Mouse (Mus musculus) MEL (cell line): Measurements from ENCODE around the gene Kcp. TPM values are rescaled to one million over a fixed set of nuclear protein-coding genes. Genes with fewer than 3 reads are reported as not detected.

Experiments
- DNase-seq: peaks from one replicate; pipeline ENCODE4 v3.0.0; 2011; ENCODE audit warnings: low read depth, low spot score
- H3K27ac ChIP-seq: 2 replicates; pipeline ENCODE4 v1.5.1; 2012; ENCODE audit warnings: low read depth, mild to moderate bottlenecking, control low read depth, low read length, moderate library complexity; ENCODE audit not compliant: control insufficient read depth
- H3K27me3 ChIP-seq, 2 experiments: fragments of 150-350 bp in 1 of 2; sonication (generic) in 1 of 2; 2 replicates each; pipeline ENCODE4 v1.6.1; 2012; ENCODE audit warnings: low read length in 2 of 2, mild to moderate bottlenecking in 2 of 2, improper control_type of control experiment in 1 of 2, moderate library complexity in 1 of 2; ENCODE audit not compliant: insufficient read depth in 2 of 2, control insufficient read depth in 1 of 2
- H3K36me3 ChIP-seq, 2 experiments: 2 replicates each; pipeline ENCODE4 v1.6.1; 2012 to 2014; ENCODE audit warnings: low read length in 2 of 2, improper control_type of control experiment in 1 of 2, inconsistent platforms in 1 of 2, mild to moderate bottlenecking in 1 of 2; ENCODE audit not compliant: insufficient read depth in 2 of 2, control insufficient read depth in 1 of 2
- H3K4me1 ChIP-seq, 2 experiments: fragments of 150-350 bp in 1 of 2; sonication (generic) in 1 of 2; 2 replicates each; pipeline ENCODE4 v1.6.1; 2012; ENCODE audit warnings: low read length in 2 of 2, improper control_type of control experiment in 1 of 2, mild to moderate bottlenecking in 1 of 2; ENCODE audit not compliant: insufficient read depth in 2 of 2, control insufficient read depth in 1 of 2
- H3K4me3 ChIP-seq, 2 experiments: fragments of 150-350 bp in 1 of 2; sonication (generic) in 1 of 2; 2 replicates each; pipeline ENCODE4 v1.5.1; 2012; ENCODE audit warnings: low read depth in 2 of 2, low read length in 2 of 2, mild to moderate bottlenecking in 2 of 2, moderate library complexity in 2 of 2, control low read depth in 1 of 2, improper control_type of control experiment in 1 of 2; ENCODE audit not compliant: control insufficient read depth in 1 of 2, insufficient read depth in 1 of 2
- H3K79me2 ChIP-seq: 2 replicates; pipeline ENCODE4 v1.6.1; 2012; ENCODE audit warnings: mild to moderate bottlenecking, low read length, moderate library complexity; ENCODE audit not compliant: control insufficient read depth, poor library complexity, insufficient read depth
- H3K9ac ChIP-seq: 2 replicates; pipeline ENCODE4 v1.6.1; 2012; ENCODE audit warnings: low read depth, mild to moderate bottlenecking, control low read depth, low read length, moderate library complexity; ENCODE audit not compliant: control insufficient read depth, poor library complexity, severe bottlenecking
- H3K9me3 ChIP-seq: fragments of 150-350 bp; sonication (generic); replicated peaks from 2 replicates; pipeline ENCODE4 v1.6.1; 2012; ENCODE audit warnings: mild to moderate bottlenecking, low read length, improper control_type of control experiment, moderate library complexity; ENCODE audit not compliant: insufficient read depth
- CHD1 ChIP-seq: IDR thresholded peaks from 2 replicates; pipeline ENCODE4 v1.6.1; 2012; ENCODE audit warnings: low read depth, mild to moderate bottlenecking, inconsistent platforms, low read length, improper control_type of control experiment
- CHD2 ChIP-seq: IDR thresholded peaks from 2 replicates; pipeline ENCODE4 v1.6.1; 2011; ENCODE audit warnings: low read length, improper control_type of control experiment
- E2F4 ChIP-seq: IDR thresholded peaks from 2 replicates; pipeline ENCODE4 v1.6.1; 2011; ENCODE audit warnings: low read depth, low read length, improper control_type of control experiment, borderline replicate concordance
- ELF1 ChIP-seq: IDR thresholded peaks from 2 replicates; pipeline ENCODE4 v1.6.1; 2014; ENCODE audit warnings: low read depth, mild to moderate bottlenecking, inconsistent platforms, low read length, improper control_type of control experiment, moderate library complexity
- GABPA ChIP-seq: IDR thresholded peaks from 2 replicates; pipeline ENCODE4 v1.6.1; 2012; ENCODE audit warnings: low read depth, mild to moderate bottlenecking, inconsistent platforms, low read length, improper control_type of control experiment, moderate library complexity
- GATA1 ChIP-seq: IDR thresholded peaks from 2 replicates; pipeline ENCODE4 v1.6.1; 2011; ENCODE audit warnings: low read depth, low read length, improper control_type of control experiment
- HCFC1 ChIP-seq: IDR thresholded peaks from 2 replicates; pipeline ENCODE4 v1.6.1; 2012; ENCODE audit warnings: low read depth, mild to moderate bottlenecking, inconsistent platforms, low read length, improper control_type of control experiment, moderate library complexity
- MYB ChIP-seq: IDR thresholded peaks from 2 replicates; pipeline ENCODE4 v1.6.1; 2011; ENCODE audit warnings: mild to moderate bottlenecking, low read depth, low read length, improper control_type of control experiment
- MYC ChIP-seq: IDR thresholded peaks from 2 replicates; pipeline ENCODE4 v1.6.1; 2011; ENCODE audit warnings: low read depth, mild to moderate bottlenecking, low read length, improper control_type of control experiment, moderate library complexity
- POLR2A ChIP-seq, 2 experiments: IDR thresholded peaks; 2 replicates each; pipeline ENCODE4 v1.6.1; 2011 to 2012; ENCODE audit warnings: low read length in 2 of 2, mild to moderate bottlenecking in 2 of 2, control low read depth in 1 of 2, improper control_type of control experiment in 1 of 2, low read depth in 1 of 2, moderate library complexity in 1 of 2; ENCODE audit not compliant: control insufficient read depth in 1 of 2, insufficient read depth in 1 of 2, poor library complexity in 1 of 2
- POLR2AphosphoS5 ChIP-seq: IDR thresholded peaks from 2 replicates; pipeline ENCODE4 v1.6.1; 2012; ENCODE audit warnings: low read depth, borderline replicate concordance, mild to moderate bottlenecking, inconsistent platforms, low read length, moderate library complexity, mixed read lengths
- RCOR1 ChIP-seq: IDR thresholded peaks from 2 replicates; pipeline ENCODE4 v1.6.1; 2012; ENCODE audit warnings: low read depth, mild to moderate bottlenecking, inconsistent platforms, low read length, improper control_type of control experiment
- SIN3A ChIP-seq: IDR thresholded peaks from 2 replicates; pipeline ENCODE4 v1.6.1; 2012; ENCODE audit warnings: low read length, improper control_type of control experiment, inconsistent platforms
- TBP ChIP-seq: IDR thresholded peaks from 2 replicates; pipeline ENCODE4 v1.8.0; 2011; ENCODE audit warnings: low read depth, low read length, improper control_type of control experiment
- TCF12 ChIP-seq: IDR thresholded peaks from 2 replicates; pipeline ENCODE4 v1.6.1; 2014; ENCODE audit warnings: low read depth, mild to moderate bottlenecking, inconsistent platforms, low read length, improper control_type of control experiment, moderate library complexity
- USF1 ChIP-seq: IDR thresholded peaks from 2 replicates; pipeline ENCODE4 v1.6.1; 2014; ENCODE audit warnings: low read depth, mild to moderate bottlenecking, inconsistent platforms, low read length, improper control_type of control experiment, moderate library complexity
- USF2 ChIP-seq, 2 experiments: IDR thresholded peaks; 2 replicates each; pipeline ENCODE4 v1.6.1; 2011 to 2012; ENCODE audit warnings: improper control_type of control experiment in 2 of 2, low read length in 2 of 2, borderline replicate concordance in 1 of 2, inconsistent platforms in 1 of 2, low read depth in 1 of 2, mild to moderate bottlenecking in 1 of 2; ENCODE audit not compliant: insufficient read depth in 1 of 2
- ZC3H11A ChIP-seq: IDR thresholded peaks from 2 replicates; pipeline ENCODE4 v1.6.1; 2012; ENCODE audit warnings: low read depth, mild to moderate bottlenecking, inconsistent platforms, low read length, improper control_type of control experiment
- ZKSCAN1 ChIP-seq: IDR thresholded peaks from 2 replicates; pipeline ENCODE4 v1.6.1; 2012; ENCODE audit warnings: low read depth, mild to moderate bottlenecking, inconsistent platforms, low read length, improper control_type of control experiment, moderate library complexity
- ZMIZ1 ChIP-seq: IDR thresholded peaks from 2 replicates; pipeline ENCODE4 v1.6.1; 2012; ENCODE audit warnings: low read depth, mild to moderate bottlenecking, inconsistent platforms, low read length, improper control_type of control experiment, moderate library complexity
- polyA plus RNA-seq, 2 experiments: library from polyadenylated mRNA; stranded (reverse) in 1 of 2; unstranded in 1 of 2; fragments of >175 nt in 1 of 2; fragments of >200 nt in 1 of 2; gene quantifications; 2 replicates each; pipeline versions ENCODE4 v1.2.1 to v1.2.4; 2012; ENCODE audit warnings: low replicate concordance in 2 of 2, low read depth in 1 of 2; ENCODE audit not compliant: insufficient read length in 2 of 2, insufficient read depth in 1 of 2, missing spikeins in 1 of 2
- total RNA-seq: library from RNA; depleted of rRNA; stranded (reverse); fragments of 300-350 nt; gene quantifications from 2 replicates; pipeline ENCODE4 v1.2.3, GENCODE M21; 2012

Gene Kcp
- total and polyA plus RNA-seq, 3 experiments = 1.3 to 6.9 TPM; not detected in 1

DNA sequence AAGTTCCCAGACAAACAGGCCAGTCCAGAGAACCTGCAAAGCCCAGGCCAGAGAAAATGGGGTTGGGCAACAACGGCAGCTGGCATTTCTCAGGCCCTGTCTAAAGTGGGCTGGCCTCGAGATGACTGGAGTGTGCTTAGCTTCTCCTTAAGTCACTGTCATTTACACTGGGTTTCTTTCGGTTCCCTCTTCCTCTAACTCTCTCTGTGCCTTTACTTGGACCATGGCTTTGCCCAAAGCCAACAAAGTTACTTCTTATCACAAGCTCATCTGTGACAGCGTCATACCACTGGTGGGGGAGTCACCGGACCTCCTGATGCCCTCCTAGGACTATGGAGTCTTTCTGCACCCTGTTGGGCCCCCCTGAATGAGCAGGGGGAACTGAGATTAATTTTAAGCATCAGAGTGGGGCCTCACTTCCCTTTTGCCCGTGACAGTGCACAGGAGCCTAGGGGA lies 16.3 kb upstream of the Kcp start:
- peaks cover 0 to 3% of the 10 kb centered on the region in 2 experiments; a peak in 2 of 4 replicates for H3K27me3 ChIP-seq

DNA sequence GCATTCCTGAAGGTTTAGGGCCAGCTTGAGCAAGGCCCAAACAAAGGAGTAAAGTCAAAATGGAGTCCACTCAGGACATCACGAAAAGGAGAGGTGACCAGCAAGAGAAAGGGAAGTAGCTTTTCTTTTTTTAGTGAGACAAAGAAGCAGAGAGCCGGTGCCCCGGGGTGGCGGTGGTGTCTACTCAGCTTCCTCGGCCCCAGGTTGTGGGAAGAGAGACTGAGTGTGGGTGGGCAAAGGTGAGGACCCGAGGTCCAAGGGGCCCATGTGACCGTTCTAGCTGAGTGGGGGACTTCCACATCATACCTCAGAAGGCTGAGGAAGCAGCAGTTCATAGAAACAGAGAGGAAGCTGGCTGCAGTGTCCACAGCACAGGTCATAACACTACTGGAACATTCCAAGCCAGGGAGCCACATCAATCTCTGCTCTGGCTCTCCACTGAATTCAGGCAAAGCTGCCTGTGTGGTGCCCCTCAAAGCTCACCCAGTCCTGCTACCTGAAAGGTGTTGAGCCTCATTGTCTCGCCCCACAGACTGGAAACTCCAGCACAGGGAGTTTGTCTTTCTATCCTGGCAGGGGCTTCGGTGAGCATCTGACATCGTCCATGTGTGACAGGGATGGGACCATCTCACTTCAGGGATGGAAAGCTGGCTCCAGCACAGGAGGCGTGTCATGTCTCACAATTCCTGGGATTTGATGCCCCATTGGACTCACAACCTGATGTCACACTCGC lies 15.7 kb upstream of the Kcp start:
- no peak for DNase-seq
- H3K36me3 ChIP-seq = peaks cover 0 to 7% of the 10 kb centered on the region in 2 experiments; a peak in 2 of 4 replicates
- H3K9me3 ChIP-seq = no peaks in the 10 kb centered on the region
- peaks cover 0 to 12% of the 10 kb centered on the region in 2 experiments; a peak in 3 of 4 replicates for H3K4me1 ChIP-seq
- no peak overlapping the region for H3K27ac ChIP-seq
- H3K79me2 ChIP-seq = no peaks in the 10 kb centered on the region; the same call in 1 of the 2 replicates
- no peak overlapping the region for H3K4me3 ChIP-seq
- peaks cover 0 to 3% of the 10 kb centered on the region in 2 experiments; a peak in 2 of 4 replicates for H3K27me3 ChIP-seq
- H3K9ac ChIP-seq = no peak overlapping the region
- TF ChIP-seq POLR2A (IDR thresholded peaks at IDR 0.05; ENCODE audit: control insufficient read depth in 1 of 2, insufficient read depth in 1 of 2, low read depth in 1 of 2, low read length in 2 of 2, poor library complexity in 1 of 2) (no peak), GABPA (no peak), CHD2 (no peak), CHD1 (no peak), USF2 (IDR thresholded peaks at IDR 0.05; ENCODE audit: borderline replicate concordance in 1 of 2, insufficient read depth in 1 of 2, low read depth in 1 of 2, low read length in 2 of 2) (no peak), ELF1 (no peak), HCFC1 (no peak), E2F4 (no peak), POLR2AphosphoS5 (no peak), ZC3H11A (no peak), RCOR1 (no peak), MYC (no peak), GATA1 (no peak), USF1 (no peak), SIN3A (no peak), TCF12 (no peak)
- TF ChIP-seq, all 39 proteins: peak for 0

More for the DNA sequence above, 16.3 kb upstream of the Kcp start:
- H3K79me2 ChIP-seq = no peaks in the 10 kb centered on the region; the same call in 1 of the 2 replicates
- H3K27ac ChIP-seq = no peak overlapping the region
- H3K9ac ChIP-seq = no peak overlapping the region
- H3K4me3 ChIP-seq = no peak overlapping the region
- peaks cover 0 to 12% of the 10 kb centered on the region in 2 experiments; a peak in 3 of 4 replicates for H3K4me1 ChIP-seq
- TF ChIP-seq POLR2AphosphoS5 (no peak), ELF1 (no peak), GATA1 (no peak), ZMIZ1 (no peak), ZKSCAN1 (no peak), MYC (no peak), MYB (no peak), TBP (no peak)
- H3K9me3 ChIP-seq = no peaks in the 10 kb centered on the region
- H3K36me3 ChIP-seq = peaks cover 0 to 7% of the 10 kb centered on the region in 2 experiments; a peak in 2 of 4 replicates
- DNase-seq = no peak
